Mouse (Mus musculus) liver, adult (tissue): ENCODE measurements around the gene Tbc1d10b.

Experiments used
- GATA4 ChIP-seq: IDR thresholded peaks from 2 replicates; pipeline ENCODE4 v1.6.1; 2014; ENCODE audit warnings: mild to moderate bottlenecking, low read length; ENCODE audit not compliant: insufficient replicate concordance

Gene Tbc1d10b

GRCm38 (mm10) chr7:127192989-127193388, 15.3 kb downstream of the Tbc1d10b start:
- no peak for TF ChIP-seq GATA4

- no peak for TF ChIP-seq GATA4
These were observed 17.6 kb downstream of the Tbc1d10b start for GRCm38 (mm10) chr7:127190672-127191071.

GRCm38 (mm10) chr7:127188305-127189276, 19.7 kb downstream of the Tbc1d10b start:
- no peak for TF ChIP-seq GATA4

GRCm38 (mm10) chr7:127187351-127187750, 20.9 kb downstream of the Tbc1d10b start:
- TF ChIP-seq GATA4 = no peak

- no peak for TF ChIP-seq GATA4
These were observed 22.7 kb downstream of the Tbc1d10b start for GRCm38 (mm10) chr7:127185601-127186000.

- no peak for TF ChIP-seq GATA4
These were observed 23.5 kb downstream of the Tbc1d10b start for GRCm38 (mm10) chr7:127184720-127185119.

GRCm38 (mm10) chr7:127183828-127184227, 24.4 kb downstream of the Tbc1d10b start:
- no peak for TF ChIP-seq GATA4

GRCm38 (mm10) chr7:127183345-127183744, 24.9 kb downstream of the Tbc1d10b start:
- TF ChIP-seq GATA4 = no peak

GRCm38 (mm10) chr7:127180783-127181182, 27.5 kb downstream of the Tbc1d10b start:
- no peak for TF ChIP-seq GATA4

- TF ChIP-seq GATA4 = no peak
These were observed 31.3 kb downstream of the Tbc1d10b start for GRCm38 (mm10) chr7:127176937-127177336.

- no peak for TF ChIP-seq GATA4
These were observed 41.8 kb downstream of the Tbc1d10b start for GRCm38 (mm10) chr7:127166501-127166900.

- TF ChIP-seq GATA4 = no peak
These were observed 42.4 kb downstream of the Tbc1d10b start for GRCm38 (mm10) chr7:127165607-127166493.

- no peak for TF ChIP-seq GATA4
These were observed 44.3 kb downstream of the Tbc1d10b start for GRCm38 (mm10) chr7:127164002-127164401.

- no peak for TF ChIP-seq GATA4
These were observed 45.7 kb downstream of the Tbc1d10b start for GRCm38 (mm10) chr7:127162546-127162945.

GRCm38 (mm10) chr7:127157548-127157947, 50.7 kb downstream of the Tbc1d10b start:
- TF ChIP-seq GATA4 = no peak

GRCm38 (mm10) chr7:127153477-127153876, 54.8 kb downstream of the Tbc1d10b start:
- no peak for TF ChIP-seq GATA4
